Mouse (Mus musculus) mouse embryonic stem cell (cell line): ENCODE results near the gene Nabp2.

ENCODE experiments used
- in situ Hi-C, 2 experiments: fragments of 300-500 bp; cut with MboI; formaldehyde crosslinking; loops; 1 replicate in 1 of 2; 3 replicates in 1 of 2; pipeline ENCODE4 v1.14.3; 2019 to 2020; ENCODE audit warnings: low sequenced_read_pairs in 2 of 2, low pct_unique_long_range_greater_than_20kb in 1 of 2, mixed read lengths in 1 of 2; ENCODE audit not compliant: unreplicated experiment in 1 of 2

Gene Nabp2

DNA sequence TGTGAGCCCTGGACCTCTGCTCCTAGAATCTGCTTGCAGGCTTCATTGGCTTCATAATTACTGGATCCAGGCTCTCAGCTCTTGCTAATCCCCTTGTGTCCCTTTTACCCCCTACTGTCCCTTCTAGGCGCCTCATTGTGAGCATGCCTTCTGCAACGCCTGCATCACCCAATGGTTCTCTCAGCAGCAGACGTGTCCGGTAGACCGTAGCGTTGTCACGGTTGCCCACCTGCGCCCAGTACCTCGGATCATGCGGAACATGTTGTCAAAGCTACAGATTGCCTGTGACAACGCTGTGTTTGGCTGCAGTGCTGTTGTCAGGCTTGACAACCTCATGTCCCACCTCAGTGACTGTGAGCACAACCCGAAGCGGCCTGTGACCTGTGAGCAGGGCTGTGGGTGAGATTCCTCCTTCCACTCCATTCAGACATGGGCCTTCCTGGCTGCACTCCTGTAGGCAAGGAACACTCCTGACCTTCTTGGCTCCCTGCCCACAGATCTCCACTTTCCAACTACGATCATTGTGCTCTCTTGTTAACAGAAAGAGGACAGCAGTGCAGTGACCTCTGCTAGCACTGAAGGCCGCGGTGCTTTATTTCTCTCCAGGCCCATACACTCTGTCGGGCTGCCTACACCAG is 24.0 kb upstream of the Nabp2 start:
- in situ Hi-C loops: no loop called here

DNA sequence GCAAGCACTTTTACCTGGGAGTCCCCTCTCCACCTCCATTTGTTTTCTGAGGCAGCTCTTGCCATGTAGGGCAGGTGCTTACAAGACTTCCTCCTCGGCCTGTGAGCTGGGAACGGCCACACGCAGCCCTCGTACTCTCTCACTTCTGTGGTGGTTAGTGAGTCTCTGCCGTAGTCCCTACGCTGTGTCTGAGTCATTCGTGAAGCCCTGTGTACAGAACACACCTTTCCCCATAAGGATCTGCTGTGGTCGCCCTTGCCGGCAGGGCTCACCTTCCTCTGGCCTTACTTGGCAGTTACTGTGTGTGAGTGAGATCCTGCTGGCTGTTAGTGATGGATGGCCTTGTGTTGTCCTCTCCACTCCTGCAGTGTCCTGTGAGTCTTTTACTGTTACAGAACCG is 23.4 kb upstream of the Nabp2 start:
- in situ Hi-C loops: no loop called here

DNA sequence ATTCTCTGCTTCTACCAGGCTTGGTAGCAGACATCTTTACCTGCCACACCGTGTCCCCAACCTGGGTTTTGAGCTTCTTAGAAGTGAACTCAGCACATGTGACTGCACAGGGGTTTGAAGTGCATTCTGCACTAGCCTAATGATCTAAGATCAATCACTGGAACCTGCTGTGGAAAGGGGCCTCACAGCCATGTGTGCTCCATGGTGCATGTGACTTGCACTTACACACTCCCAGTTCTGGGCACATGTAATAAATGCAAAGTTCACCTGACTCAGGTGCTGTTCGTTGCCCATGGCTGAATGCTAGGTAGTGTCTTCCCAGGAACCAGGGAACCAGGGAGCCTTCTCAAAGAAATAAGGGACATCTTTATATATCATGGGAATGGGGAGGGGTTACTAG is 22.1 kb upstream of the Nabp2 start:
- in situ Hi-C loops: no loop called here

DNA sequence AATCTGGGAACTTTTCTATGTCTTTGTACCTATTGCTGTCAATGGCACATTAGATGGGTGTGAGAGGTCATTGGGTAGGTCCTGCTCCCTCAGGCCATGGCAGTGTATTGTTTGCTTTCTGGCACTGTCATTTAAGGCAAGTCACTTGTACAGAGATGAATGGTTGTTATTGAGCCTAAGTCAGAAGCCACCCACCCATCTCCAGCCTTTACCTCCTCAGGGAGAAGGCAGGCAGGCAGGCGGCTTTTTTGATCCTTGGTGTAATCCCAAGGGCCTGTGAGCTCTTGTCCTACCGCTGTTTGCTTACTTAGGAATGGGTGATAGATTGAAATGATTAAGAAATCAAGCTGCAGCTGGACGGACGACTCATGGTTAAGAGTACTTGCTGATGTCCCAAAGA is 18.2 kb upstream of the Nabp2 start:
- in situ Hi-C loops: no loop called here

DNA sequence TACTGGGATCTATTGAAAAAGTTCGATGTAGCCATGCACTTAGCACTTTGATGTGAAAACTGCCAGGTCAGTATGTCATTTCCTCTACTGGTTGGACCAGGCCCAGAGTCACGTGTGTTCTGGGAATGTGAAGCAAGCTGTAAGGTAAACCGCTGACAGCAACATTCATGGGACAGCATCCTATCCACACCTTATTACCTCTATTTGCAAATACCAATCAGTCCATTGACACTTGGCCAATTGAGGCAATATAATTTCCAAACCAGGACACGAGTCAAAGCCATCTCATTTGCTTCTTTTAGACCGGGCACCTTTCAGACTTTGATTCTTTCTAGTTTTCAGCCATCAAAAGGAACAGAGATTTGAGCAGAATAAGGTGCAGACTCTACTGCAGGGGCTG is 17.8 kb upstream of the Nabp2 start:
- in situ Hi-C loops: no loop called here

DNA sequence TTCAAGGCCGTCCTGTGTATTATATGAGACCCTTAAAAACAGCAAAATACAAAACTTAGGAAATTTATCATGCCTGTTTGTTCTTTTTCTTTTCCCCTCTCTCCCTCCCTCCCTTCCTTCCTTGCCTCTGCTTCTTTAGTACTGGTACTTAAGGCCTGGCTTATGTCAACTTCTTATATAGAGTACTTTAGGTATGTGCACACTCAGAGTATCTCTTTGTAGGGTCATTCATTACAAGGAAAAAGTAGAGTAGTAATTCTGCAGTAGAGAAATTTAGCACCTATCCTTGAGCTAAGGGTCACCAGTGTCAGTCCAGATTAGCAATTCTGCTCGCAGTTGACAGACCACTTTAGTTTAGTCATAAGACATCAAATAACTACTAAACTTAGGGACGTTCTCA is 14.0 kb upstream of the Nabp2 start:
- in situ Hi-C loops: no loop called here

DNA sequence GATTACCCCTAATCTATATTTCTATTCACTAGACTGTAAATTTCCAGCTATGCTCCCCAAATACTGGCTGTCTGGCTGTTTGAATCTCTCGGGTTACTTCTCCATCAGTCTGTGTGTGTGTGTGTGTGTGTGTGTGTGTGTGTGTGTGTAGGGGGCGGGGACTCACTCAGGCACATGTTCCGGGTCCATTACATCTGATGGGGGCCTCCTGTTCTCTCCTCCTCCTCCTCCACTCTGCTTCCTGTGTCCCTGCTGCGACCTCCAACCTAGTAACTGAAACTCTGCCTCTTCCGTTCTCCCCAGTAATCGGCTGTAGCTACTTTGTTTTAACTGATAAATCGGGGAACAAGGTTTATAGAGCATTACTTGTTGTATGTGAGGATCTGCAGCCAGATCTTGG is 13.3 kb upstream of the Nabp2 start:
- in situ Hi-C loops: no loop called here

DNA sequence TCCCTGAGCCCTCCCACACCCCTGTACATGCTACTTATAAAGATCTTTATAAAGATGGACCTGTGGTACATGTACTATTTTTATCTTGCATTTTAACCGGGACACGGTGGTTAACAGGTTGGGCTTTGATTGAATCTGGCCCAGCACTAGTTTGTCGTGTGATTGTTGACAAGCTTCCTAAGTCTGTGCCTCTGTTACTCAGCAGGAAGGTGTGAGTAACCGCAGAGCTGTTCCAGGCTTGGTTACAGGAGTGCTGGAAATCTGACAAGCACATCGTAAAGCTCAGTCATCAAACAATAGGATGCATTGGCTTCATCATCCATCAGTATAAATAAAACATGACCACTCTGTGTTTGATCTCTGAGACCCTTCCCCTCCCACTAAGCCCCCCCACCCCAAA is 11.1 kb upstream of the Nabp2 start:
- in situ Hi-C loops: no loop called here

DNA sequence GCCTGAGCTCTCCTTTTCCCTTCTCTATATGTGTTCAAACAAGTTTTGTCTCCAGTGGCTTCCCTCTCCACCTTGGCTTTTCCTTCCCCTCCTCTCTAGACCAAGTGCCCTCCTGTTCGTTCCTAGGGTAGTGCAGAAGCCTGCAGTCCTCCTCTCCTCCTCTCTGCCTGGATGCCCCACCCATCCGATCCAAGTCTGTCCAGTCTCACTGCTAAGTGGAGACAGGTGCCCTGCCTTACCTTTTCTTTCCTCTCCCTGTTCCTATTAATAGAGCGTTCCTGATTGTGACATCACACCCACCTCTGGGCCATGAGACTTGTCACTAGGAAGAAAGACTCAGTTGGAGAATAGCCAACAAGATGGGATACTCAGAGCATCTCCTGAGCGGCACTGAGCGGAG is 3.6 kb upstream of the Nabp2 start:
- in situ Hi-C loops: no loop called here

DNA sequence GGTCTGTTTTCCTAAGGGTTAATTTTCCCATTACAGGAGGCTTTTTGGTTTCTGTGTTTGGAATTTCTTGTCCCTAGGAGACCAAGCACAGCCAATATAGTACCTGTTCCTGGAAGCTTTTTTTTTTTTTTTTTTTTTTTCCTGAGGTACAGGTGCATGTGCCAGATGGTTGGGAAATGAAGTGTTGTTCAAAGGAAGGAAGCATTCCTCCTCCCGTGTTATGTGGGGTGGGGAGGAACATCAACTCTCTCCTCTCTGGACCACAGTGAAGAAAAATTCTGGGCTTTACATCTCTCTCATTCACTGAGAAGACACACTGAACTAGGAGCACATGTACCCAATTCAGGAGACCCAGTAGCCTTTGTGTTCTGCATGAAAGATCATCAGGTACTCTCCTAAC is 1.8 kb upstream of the Nabp2 start:
- in situ Hi-C loops: no loop called here

DNA sequence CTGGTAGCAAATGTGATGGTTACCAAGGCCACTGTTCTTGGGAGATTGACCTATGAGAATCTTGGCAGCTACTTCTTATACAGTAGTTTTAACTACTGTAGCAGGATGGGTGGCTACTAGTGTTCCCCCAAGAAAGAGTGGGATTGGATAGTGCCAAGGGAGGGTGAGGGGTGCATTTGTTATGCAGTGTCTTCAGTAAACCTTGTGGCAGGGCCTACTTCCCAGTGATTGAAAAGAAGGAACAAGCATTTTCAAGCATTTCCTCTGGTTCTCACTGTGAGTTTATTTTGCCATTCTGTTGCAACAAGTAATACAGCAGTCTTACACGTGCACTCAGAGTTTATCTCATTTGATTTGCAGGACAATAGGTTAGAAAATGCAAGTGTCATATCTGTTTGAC is 1.3 kb upstream of the Nabp2 start:
- in situ Hi-C loops: no loop called here

DNA sequence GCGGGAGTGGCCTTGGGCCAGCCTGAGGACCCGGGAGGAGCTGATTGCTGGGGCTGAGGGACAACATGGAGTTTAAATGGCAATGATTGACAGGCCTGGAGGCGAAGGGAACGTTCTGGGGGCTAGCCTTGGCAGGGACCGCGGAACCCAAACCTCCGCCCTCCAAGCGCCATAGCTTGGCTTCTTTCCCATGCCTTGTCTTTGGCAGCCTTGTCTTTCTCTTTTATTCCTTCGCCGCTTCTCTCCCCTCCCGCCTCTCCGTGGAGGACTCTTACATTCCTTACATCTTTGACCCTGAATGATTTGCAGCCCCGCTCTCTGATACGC is 726 bp upstream of the Nabp2 start:
- in situ Hi-C loops: no loop called here

DNA sequence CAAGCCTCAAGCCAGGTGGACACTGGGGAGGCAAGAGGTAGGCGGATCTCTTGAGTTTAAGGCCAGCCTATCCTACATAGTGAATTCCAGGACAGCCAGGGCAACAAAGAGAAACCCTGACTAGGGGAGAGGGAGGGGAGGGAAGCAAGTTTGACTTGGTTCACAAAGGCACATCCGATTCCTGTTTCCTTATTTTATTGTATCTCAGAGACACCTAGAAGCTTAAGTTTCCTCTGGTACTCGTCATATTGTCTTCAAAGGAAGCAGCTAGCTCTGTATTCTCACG is 789 bp downstream of the Nabp2 start:
- in situ Hi-C loops: no loop called here

DNA sequence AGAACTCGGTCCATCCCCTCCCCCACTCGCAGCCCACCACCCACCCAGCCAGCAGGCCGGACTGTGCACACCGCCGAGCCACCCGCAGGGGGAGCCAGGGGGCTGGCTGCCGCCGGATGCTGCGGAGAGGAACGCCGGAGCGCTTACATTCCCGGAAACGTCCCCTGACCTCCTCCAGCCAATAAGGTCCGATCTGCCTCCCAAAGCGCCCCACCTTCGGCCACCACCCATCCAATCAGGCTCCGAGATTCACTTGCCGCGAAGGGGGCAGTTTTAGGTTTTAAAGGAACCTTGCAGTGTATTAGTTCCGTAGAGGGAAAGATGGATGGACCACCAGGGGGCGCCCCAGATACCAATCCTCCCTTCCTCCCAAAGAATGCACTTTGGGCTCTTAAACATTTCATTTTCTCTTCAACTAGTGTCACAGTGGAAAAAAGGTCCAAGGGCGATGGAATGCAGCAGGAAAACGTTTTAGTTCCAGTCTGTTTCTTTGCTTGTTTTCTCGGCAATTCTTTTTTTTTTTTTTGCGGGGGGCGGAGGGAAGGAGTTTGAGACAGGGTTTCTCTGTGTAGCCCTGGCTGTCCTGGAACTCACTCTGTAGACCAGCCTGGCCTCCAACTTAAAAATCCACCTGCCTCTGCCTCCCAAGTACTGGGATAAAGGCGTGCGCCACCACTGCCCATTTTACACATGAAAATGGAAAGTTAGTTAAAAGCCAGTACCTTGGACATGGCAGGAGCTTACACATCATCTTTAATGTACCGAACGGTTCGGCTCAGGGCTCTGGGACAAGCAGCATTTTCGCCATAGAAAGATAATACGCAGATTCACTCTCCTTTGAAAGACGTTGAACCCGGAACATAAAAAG is 1.4 kb downstream of the Nabp2 start:
- in situ Hi-C loops: no loop called here

DNA sequence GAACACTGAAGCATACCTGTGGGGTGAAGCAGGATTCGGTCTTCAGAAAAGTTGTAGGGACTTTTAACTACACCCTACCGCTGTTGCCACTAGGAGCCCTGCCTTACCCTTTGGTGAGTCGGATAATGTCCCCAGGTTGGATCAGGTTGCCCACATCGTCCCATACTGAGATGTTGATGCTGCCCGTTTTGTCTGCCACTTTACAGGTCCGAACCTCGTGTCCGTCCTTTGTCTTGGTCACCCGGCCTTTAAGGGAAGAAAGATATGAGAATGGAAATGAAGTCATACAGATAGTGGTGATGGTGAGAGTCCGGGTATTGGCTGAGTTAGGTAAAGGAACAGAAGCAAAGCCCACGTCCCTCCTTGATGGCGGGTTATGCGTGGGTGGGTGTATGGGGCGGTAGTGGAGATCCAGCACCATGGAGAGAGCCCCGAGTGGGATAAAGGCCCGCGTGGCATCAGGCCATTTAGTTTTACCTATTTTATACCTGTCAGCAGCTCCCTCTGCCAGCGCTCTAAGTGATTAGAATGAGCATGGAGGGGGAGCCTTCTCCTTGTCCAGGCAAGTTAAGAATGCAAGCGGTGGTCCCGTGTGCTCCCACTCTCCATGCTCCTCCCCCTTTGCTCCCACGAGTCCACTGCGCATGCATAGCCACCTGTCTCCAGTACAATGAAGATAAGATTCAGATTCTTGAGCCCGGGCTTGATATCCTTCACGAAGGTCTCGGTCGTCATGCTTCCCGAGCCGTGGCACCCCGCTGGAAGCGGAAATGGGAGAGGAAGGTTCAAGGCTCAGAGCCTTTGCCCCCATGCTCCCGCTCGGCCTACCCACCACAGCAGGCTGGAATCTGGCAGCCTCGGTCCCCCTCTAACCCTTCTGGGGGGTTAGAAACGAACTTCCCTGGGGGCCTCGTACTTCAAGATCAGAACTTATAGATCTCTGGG is 2.4 kb downstream of the Nabp2 start:
- in situ Hi-C loops: no loop called here

DNA sequence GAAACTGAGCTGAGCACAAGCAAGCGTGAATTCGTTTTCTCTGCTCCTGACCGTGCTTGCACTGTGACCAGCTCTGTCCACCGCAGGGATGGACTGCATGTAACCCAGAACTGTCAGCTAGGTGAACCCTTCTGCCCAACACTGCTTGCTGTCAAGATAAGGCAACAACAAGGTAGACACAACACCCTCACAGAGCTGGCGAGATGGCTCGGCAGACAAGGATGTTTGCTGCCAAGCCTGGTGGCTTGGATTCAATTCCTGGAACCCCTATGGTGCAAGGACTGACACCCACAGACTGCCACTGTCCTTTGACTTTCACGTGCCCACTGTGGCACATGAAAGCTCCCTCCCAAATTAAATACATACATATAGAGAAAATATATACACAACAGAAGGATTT is 7.4 kb downstream of the Nabp2 start:
- in situ Hi-C loops: no loop called here

DNA sequence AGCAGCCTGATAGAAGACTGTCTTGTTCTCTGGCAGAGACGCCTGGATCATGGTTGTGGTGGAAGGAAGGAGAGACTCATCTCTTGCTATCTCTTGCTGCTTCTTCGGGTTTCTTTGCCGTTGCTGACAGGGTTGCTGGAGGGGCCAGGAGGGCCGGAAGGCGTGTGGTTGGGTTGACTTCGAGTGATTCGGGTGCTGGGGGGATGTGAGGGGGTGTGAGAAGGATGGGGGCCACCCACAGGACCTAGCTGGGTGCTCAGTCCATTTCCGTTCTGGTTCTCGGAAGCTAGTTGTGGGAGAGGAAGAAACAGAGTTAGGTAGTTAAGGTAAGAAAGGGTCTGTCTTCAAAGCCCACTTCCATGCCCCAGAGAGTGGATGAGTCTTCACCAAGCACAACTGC is 9.7 kb downstream of the Nabp2 start:
- in situ Hi-C loops: no loop called here

DNA sequence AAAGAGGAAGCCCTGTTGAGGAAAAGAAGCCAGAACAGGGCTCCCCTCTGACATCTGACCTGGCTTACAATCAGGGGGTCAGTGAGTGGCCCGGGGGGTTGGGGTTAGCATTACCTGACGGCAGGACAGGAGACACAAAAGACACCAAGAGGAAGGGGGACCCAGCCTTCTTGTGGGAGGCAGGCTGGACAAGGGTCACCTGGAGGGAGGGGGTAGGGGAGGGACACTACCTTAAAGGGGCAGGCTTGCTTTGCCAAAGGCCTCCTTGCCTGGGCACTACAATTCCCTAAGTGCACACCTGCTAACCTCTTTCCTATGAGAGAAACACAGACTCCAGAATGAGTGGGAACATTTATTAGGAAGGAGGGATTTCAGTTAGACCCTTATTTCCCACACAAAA is 10.2 kb downstream of the Nabp2 start, which contains the start of gene Slc39a5:
TSS of gene Slc39a5 (minus strand) at position 174 of the 400 bp plus-strand sequence.
- in situ Hi-C loops: no loop called here

DNA sequence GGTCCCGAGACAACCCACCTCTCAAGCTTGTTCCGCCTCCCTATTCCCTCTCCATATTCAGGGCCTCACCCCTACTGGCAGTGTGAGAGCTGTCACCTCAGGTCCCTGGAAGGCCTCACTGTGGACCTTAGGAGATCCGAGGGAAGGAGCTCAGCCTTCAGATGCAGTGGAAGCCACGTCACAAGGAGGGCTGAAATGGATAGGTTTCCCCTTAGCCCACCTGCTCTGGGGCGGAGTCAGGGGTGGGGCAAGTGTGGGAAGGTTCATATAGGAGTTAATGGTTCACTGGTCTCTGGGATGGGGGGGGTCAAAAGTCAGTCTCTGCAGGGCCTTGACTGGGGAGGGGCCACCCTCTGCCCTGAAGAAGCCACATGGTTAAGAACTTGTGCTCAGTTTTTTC is 11.0 kb downstream of the Nabp2 start:
- in situ Hi-C loops: no loop called here
